Mouse (Mus musculus): Measurements from ENCODE around the gene Itgb2.

Gene Itgb2

GRCm38 (mm10) chr10:77530140-77530539 lies at the start of gene Itgb2:
Itgb2 (plus strand) TSS chr10:77530252.
- DNase-seq: no peak

GRCm38 (mm10) chr10:77481814-77482213 lies 48.2 kb upstream of the Itgb2 start:
- DNase-seq: no peak

- DNase-seq: no peak
Measured at GRCm38 (mm10) chr10:77484205-77484935, 45.7 kb upstream of the Itgb2 start.

GRCm38 (mm10) chr10:77485786-77486185 lies 44.3 kb upstream of the Itgb2 start:
- no peak for DNase-seq

- no peak for DNase-seq
Measured at GRCm38 (mm10) chr10:77488168-77488567, 41.9 kb upstream of the Itgb2 start.

GRCm38 (mm10) chr10:77491585-77491984 lies 38.5 kb upstream of the Itgb2 start:
- no peak for DNase-seq

- DNase-seq: no peak
Measured at GRCm38 (mm10) chr10:77492885-77493284, 37.2 kb upstream of the Itgb2 start.

GRCm38 (mm10) chr10:77497185-77497584 lies 32.9 kb upstream of the Itgb2 start:
- no peak for DNase-seq

- DNase-seq: no peak
Measured at GRCm38 (mm10) chr10:77498254-77498653, 31.8 kb upstream of the Itgb2 start.

GRCm38 (mm10) chr10:77500636-77501035 lies 29.4 kb upstream of the Itgb2 start:
- no peak for DNase-seq

- no peak for DNase-seq
Measured at GRCm38 (mm10) chr10:77502967-77503922, 26.8 kb upstream of the Itgb2 start.

- DNase-seq: peak; percentile 48
Measured at GRCm38 (mm10) chr10:77504143-77504542, 25.9 kb upstream of the Itgb2 start.

GRCm38 (mm10) chr10:77506526-77506925 lies 23.5 kb upstream of the Itgb2 start:
- DNase-seq: peak; percentile 76

GRCm38 (mm10) chr10:77506961-77507577 lies 23.0 kb upstream of the Itgb2 start:
- no peak for DNase-seq

GRCm38 (mm10) chr10:77507779-77508178 lies 22.3 kb upstream of the Itgb2 start:
- no peak for DNase-seq

- no peak for DNase-seq
Measured at GRCm38 (mm10) chr10:77508744-77509143, 21.3 kb upstream of the Itgb2 start.

- DNase-seq: peak; percentile 92
Measured at GRCm38 (mm10) chr10:77509403-77510187, 20.5 kb upstream of the Itgb2 start.

GRCm38 (mm10) chr10:77510225-77510982 lies 19.6 kb upstream of the Itgb2 start:
- DNase-seq: peak; percentile 73

- DNase-seq: peak; percentile 89
Measured at GRCm38 (mm10) chr10:77515385-77516348, 14.4 kb upstream of the Itgb2 start, which contains the start of gene Fam207a. Fam207a (minus strand) TSS chr10:77515785.

GRCm38 (mm10) chr10:77516379-77516951 lies 13.6 kb upstream of the Itgb2 start:
- no peak for DNase-seq

All from cerebellum, adult 8-10 months (tissue).